Mouse (Mus musculus) megakaryocyte, adult 5-6 weeks (primary cell): Measurements from ENCODE around the gene Olfr33. TPM values are rescaled to one million over a fixed set of nuclear protein-coding genes. Genes with fewer than 3 reads are reported as not detected.

ENCODE experiments used
- ATAC-seq: 2 replicates; pipeline ENCODE4 v1.8.0; 2016; ENCODE audit warnings: mild to moderate bottlenecking, inconsistent platforms; ENCODE audit not compliant: poor library complexity, severe bottlenecking
- total RNA-seq, 2 experiments: library from RNA; stranded (forward) in 1 of 2; stranded (reverse) in 1 of 2; fragments of 153-499, 151-499 nt in 1 of 2; fragments of 221-1000, 200-1000 nt in 1 of 2; gene quantifications; 2 replicates each; pipeline versions ENCODE4 v1.2.3 to v1.2.4; 2015 to 2017

Olfr33 gene
- total RNA-seq (2015), result not detected in 2 replicates
- not detected in 2 replicates for total RNA-seq (2017)

DNA sequence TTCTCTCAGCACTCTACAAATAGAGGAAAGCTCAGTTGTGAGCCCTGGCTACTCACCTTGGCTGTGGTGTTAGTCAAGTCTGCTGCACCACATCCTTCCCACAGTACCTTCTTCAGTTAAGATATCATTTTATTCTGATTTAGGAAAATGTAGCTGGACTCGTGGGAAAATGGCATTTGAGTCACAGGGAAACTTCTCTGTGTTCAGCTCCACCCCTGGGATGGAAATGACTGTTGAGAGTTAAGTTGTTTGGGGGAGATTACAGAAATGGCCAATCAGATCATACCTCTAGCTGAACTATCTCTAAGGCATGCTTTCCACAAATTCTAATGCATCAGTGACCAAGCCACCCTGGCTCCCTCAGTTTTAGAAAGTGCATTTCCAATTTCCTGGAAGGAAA, at the start of gene Olfr33:
Gene Olfr33 (minus strand): TSS at position 101 of the 400 bp plus-strand sequence.
- no peak for ATAC-seq

DNA sequence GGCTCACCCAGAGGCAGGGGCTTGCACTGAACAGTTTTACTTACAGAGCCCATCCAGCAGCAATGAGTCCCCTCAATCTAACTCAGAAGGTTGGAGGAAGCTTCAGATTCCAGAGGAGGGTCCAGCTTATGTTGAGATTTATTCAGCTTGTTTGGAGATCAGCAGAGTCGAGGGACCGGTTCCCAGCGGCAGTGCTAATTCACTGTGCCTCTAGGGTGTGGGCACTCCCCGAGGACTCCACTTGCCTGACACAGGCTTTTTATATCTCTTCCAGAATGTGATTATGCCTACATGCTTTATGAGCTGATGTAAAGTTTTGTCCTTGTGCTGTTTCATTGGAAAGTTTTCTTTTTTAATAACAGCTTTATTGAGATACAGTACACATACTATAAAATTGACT, 40.4 kb upstream of the Olfr33 start, which contains the start of the genes Olfr560 and Olfr78:
Gene Olfr560 (minus strand): TSS at position 101 of the 400 bp plus-strand sequence.
Gene Olfr78 (minus strand): TSS at position 206 of the 400 bp plus-strand sequence.
- no peak for ATAC-seq

DNA sequence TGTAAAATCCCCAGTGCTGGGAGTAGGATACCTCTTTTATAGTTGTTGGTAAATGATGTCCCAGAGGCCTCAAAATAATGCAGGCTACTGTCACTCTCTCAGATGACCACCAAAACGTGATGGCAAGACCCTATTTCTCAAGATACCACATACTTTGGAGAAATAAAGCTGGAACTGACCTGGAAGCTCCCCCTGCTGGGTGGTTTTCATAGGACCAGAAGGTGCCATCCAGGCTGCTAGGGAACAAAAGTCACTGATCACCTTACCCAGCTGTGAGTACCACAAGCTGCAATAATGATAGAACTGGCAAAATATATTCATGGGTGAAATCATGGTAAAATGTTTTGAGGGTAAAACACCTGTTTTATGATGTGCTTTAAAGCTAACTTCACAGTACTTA, 33.2 kb upstream of the Olfr33 start:
- ATAC-seq, result no peak

DNA sequence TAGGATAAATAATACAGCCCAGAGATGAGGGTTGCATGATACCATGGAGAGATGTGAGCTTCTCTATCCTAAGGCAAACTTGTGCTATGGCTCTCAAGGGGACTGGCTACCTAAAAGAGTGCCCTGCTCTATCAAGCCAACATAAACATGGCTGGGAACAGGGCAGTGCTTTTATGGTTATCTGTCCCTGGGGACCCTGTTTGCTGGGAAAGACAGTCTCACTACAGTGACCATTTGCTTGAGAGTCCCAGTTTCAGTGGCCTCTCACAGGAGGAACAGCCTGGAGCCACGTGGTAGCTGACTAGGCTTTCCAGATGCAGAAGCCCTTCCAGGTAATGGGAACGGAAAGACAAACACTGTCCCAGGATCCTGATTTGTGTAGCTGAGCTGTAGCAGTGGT, 18.8 kb upstream of the Olfr33 start:
- no peak for ATAC-seq

DNA sequence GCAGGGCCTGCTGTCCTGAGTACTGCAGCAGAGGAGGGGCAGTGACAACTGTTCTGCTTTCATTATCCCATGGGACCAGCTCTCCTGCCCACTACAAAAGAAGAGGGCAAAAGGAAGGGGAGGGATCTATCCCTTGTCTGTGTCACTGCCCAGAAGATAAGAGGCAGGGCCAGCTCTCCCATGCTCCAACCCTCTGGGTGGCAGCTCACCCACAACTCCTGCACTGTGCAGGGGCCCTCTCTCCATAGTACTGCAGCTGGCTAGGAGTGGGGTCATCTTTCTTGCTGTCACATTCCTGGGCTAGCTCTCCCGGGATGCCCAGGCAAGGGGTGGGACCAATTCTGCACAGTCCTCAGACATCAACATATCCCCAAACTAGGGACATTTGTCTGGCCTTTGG, 14.9 kb upstream of the Olfr33 start:
- no peak for ATAC-seq

DNA sequence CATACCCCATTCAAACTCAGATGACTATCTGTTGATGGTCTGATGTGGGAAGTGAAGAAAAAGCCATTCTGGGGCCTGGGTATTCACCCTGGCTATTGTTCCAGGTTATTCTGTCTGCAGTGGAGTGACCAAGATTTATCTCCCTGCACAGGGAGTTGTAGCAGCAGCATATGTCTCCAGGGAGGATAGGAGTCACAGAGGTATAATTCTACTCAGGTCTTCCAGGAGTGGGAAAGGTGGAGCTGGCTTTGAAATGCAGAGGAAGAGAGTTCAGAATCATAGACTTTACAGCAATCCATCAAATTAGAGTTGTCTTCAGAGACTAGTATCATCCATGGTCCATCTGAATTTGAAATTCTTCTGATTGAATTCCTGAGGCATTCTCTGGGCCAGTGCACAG, 8.5 kb upstream of the Olfr33 start, which contains the start of gene Olfr559:
Gene Olfr559 (minus strand): TSS at position 101 of the 400 bp plus-strand sequence.
- no peak for ATAC-seq

DNA sequence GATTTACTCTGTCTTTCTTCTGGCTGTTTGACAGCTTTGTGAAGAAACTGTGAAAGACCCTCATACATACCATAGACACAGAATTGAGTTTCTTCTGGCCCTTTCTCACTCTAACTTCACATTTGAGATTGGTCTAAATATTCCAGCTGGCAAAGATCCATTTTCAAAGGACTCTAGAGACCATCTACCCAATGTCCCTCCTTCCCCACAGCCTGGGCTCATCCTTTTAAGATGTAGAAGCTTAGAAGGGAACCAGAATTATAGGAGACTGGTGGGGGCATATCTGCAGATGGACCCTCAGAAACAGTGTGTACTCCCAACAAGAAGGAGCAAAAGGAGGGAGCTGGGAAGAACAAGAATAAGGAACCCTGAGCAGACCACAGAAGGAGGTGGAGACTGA, 17.0 kb downstream of the Olfr33 start, which contains the start of gene Olfr558:
Gene Olfr558 (plus strand): TSS at position 301 of the 400 bp plus-strand sequence.
- no peak for ATAC-seq

DNA sequence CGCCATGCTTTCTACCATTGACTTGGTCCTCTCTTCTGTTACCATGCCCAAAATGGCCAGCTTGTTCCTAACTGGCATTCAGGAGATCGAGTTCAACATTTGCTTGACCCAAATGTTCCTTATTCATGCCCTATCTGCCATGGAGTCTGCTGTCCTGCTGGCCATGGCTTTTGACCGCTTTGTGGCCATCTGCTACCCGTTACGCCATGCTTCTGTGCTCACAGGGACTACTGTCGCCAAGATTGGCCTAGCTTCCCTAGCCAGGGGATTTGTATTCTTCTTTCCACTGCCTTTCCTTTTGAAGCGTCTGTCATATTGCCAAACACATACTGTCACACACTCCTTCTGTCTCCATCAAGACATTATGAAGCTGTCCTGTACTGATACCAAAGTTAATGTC, 20.4 kb downstream of the Olfr33 start:
- no peak for ATAC-seq

DNA sequence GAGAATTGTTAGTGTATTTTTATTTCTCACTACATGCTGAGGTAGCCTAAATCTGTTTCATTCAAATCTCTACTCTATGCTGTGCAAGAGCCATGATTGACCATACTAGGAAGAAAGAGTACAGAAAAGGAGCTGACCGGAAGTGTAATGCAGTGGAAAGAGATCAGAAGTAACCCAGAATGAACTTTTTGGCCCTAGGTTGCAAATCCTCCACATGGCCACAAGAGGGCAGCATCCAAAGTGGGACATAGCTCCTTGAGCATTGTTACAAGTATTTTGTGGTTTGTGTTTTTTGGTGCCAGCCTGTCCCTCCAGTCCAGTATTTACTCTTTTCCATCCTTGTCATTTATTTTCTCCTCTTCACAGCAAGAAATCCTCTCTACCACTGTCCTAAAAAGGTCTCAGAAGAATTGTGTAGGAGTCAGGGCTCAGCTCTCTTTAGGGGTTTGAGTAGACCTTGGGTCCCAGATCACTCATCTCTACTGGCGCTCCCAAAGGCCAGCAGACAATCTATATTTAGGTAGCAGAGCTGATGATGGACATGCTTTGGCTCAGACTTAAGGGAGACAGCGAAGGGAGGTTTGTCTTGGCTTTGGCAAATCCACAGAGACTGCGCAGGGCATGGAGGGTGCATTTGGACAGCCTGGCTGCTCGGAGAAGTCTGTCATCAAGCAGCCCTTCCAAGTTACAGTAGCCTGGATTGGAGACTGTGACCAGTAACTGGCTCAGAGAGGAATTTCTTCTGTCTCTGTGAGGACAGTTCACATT, 23.3 kb downstream of the Olfr33 start, which contains the start of gene Olfr557:
Gene Olfr557 (plus strand): TSS at position 553 of the 768 bp plus-strand sequence.
- ATAC-seq, result peak; percentile 89

DNA sequence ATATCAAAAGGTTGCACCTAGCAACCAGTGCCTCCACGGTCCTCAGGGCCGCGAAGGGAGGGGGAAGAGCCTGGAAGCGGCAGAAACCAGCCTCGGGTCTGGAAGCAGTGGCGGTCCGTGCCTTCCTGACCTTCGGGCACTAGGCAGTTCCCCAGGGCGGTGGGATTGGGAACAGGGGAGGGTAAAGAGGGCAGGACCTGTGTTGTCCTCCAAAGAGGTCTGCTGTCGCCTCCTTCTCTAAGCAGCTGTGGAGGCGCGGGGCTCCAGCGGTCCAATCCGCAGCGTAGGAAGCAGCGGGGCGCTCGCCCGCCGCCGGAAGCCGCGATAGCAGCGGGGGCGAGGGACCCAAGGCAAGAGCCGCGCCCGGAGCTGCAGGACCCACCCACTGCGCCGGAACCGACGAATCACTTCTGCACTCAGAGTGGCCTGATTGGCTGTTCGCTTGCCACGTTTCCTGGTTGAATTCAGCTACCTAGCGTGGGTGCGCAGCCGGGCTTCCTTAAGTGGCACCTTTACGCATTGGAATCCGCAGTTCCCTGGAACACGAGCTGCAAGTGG, 31.8 kb downstream of the Olfr33 start, which contains the start of gene Trim68:
Gene Trim68 (minus strand): TSS at position 384 of the 558 bp plus-strand sequence.
- peak; percentile 99 for ATAC-seq

DNA sequence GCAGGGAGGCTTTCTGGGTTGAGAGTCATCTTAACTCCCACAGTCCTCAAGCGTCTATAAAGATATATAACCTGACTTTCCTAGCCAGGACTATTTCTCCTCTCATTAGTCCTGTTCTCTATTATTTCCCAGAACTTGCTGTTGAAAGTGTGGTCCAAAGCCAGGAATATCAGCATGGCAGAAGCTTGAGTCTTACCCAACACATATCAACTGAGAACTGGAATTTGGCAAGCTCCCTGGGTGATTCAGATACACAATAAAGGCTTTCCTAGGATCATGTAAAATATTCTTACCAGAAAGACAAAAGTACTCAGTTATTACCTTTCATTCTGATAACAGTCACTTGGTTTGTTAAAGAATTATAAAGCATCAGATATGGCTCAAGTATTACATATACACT, 37.0 kb downstream of the Olfr33 start:
- ATAC-seq, result no peak

DNA sequence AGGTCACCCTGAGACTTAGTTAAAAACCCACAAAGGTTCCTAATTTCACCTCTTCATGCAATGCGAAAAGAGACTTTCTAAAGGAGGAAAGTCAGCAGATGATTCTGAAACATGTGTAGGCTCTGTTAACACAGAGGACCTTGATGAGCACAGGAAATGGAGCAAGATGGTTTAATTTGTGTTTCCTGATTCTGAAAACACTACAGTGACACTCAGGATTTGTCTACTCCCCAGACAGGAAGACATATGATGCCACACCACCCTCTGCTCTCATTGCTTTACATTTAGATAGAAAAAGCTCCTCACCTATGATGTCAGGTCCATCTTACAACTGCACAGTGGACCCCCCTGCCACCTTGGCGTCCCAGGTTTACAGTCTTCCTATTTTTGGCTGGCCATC, 42.6 kb downstream of the Olfr33 start:
- ATAC-seq, result peak; percentile 78

DNA sequence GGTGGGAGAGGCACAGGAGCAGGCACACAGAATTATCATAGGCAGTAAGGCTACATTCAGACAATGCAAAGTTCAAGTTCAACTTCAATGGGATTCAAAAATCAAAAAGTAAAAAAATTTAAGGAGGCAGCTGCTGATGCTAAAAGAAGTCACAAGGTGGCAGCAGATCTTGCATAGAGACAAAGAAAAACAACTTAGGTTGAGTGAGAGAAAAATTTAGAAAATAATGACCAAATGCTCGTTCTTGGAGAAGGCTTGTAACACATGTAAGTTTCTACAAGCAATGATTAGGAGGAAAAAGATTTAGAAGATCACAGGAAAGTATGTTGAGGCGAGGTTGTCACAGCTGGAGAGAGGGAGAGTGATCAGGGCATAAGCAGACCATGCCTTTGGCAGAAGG, 53.5 kb downstream of the Olfr33 start:
- no peak for ATAC-seq

DNA sequence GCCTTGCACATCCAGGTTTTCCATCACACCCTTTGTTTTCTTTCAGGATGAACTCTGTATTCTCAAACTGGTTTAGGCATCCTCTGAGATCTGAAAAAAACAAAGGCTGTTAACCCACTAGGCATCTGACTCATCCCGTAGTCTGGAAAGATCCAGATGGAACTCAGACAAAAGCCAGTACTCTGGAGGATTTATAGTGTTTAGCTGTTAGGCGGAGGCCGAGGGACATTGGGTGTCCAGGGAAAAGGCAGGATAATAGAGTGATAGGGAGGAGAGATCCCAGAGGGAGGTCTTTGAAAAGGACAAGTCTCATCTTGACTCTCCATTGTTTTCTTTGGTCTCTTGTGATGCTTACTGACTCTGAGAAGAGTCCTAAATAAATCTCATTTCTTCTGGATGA, 54.3 kb downstream of the Olfr33 start, which contains the start of gene Olfr556:
Gene Olfr556 (plus strand): TSS at position 301 of the 400 bp plus-strand sequence.
- no peak for ATAC-seq

Other genes with a start within 250 kb of the Olfr33 start
Only the 30 nearest of the 32 such genes appear.
- not detected in 2 replicates for gene Olfr543, start 237.4 kb downstream of the Olfr33 start, total RNA-seq (2015)
- gene Olfr543, start 237.4 kb downstream of the Olfr33 start, total RNA-seq (2017), result not detected in 2 replicates
- gene Olfr544, start 230.8 kb downstream of the Olfr33 start, total RNA-seq (2015), result not detected in 2 replicates
- gene Olfr544, start 230.8 kb downstream of the Olfr33 start, total RNA-seq (2017), result 0.04 TPM in 1 of 2 replicates, not detected in the other
- gene Olfr545, start 219.5 kb downstream of the Olfr33 start, total RNA-seq (2015), result not detected in 2 replicates
- not detected in 2 replicates for gene Olfr545, start 219.5 kb downstream of the Olfr33 start, total RNA-seq (2017)
- gene Olfr547, start 184.3 kb downstream of the Olfr33 start, total RNA-seq (2015), result not detected in 2 replicates
- gene Olfr547, start 184.3 kb downstream of the Olfr33 start, total RNA-seq (2017), result not detected in 2 replicates
- gene Olfr548-ps1, start 178.2 kb downstream of the Olfr33 start, total RNA-seq (2015), result not detected in 2 replicates
- gene Olfr548-ps1, start 178.2 kb downstream of the Olfr33 start, total RNA-seq (2017), result not detected in 2 replicates
- gene Olfr549, start 169.2 kb downstream of the Olfr33 start, total RNA-seq (2015), result not detected in 2 replicates
- gene Olfr549, start 169.2 kb downstream of the Olfr33 start, total RNA-seq (2017), result not detected in 2 replicates
- 14.9 and 16.5 TPM in 2 replicates for gene Trim21, start 153.6 kb downstream of the Olfr33 start, total RNA-seq (2015)
- gene Trim21, start 153.6 kb downstream of the Olfr33 start, total RNA-seq (2017), result 31.4 and 53.9 TPM in 2 replicates
- gene Olfr550, start 147.6 kb downstream of the Olfr33 start, total RNA-seq (2015), result 0.45 TPM in 1 of 2 replicates, not detected in the other
- not detected in 2 replicates for gene Olfr550, start 147.6 kb downstream of the Olfr33 start, total RNA-seq (2017)
- not detected in 2 replicates for gene Olfr551, start 127.2 kb downstream of the Olfr33 start, total RNA-seq (2015)
- not detected in 2 replicates for gene Olfr551, start 127.2 kb downstream of the Olfr33 start, total RNA-seq (2017)
- not detected in 2 replicates for gene Olfr552, start 121.3 kb downstream of the Olfr33 start, total RNA-seq (2015)
- gene Olfr552, start 121.3 kb downstream of the Olfr33 start, total RNA-seq (2017), result not detected in 2 replicates
- not detected in 2 replicates for gene Olfr553, start 100.9 kb downstream of the Olfr33 start, total RNA-seq (2015)
- gene Olfr553, start 100.9 kb downstream of the Olfr33 start, total RNA-seq (2017), result not detected in 2 replicates
- gene Olfr554, start 80.6 kb downstream of the Olfr33 start, total RNA-seq (2015), result not detected in 2 replicates
- gene Olfr554, start 80.6 kb downstream of the Olfr33 start, total RNA-seq (2017), result not detected in 2 replicates
- gene Olfr555, start 60.2 kb downstream of the Olfr33 start, total RNA-seq (2015), result not detected in 2 replicates
- gene Olfr555, start 60.2 kb downstream of the Olfr33 start, total RNA-seq (2017), result not detected in 2 replicates
- not detected in 2 replicates for gene Olfr556, start 54.2 kb downstream of the Olfr33 start, total RNA-seq (2015)
- gene Olfr556, start 54.2 kb downstream of the Olfr33 start, total RNA-seq (2017), result not detected in 2 replicates
- gene Trim68, start 31.7 kb downstream of the Olfr33 start, total RNA-seq (2015), result 3.5 and 3.7 TPM in 2 replicates
- gene Trim68, start 31.7 kb downstream of the Olfr33 start, total RNA-seq (2017), result 2.9 and 3.4 TPM in 2 replicates
- gene Olfr557, start 23.2 kb downstream of the Olfr33 start, total RNA-seq (2015), result not detected in 2 replicates
- not detected in 2 replicates for gene Olfr557, start 23.2 kb downstream of the Olfr33 start, total RNA-seq (2017)
- gene Olfr558, start 16.9 kb downstream of the Olfr33 start, total RNA-seq (2015), result not detected in 2 replicates
- not detected in 2 replicates for gene Olfr558, start 16.9 kb downstream of the Olfr33 start, total RNA-seq (2017)
- gene Olfr559, start 8.4 kb upstream of the Olfr33 start, total RNA-seq (2015), result not detected in 2 replicates
- gene Olfr559, start 8.4 kb upstream of the Olfr33 start, total RNA-seq (2017), result not detected in 2 replicates
- gene Olfr560, start 40.3 kb upstream of the Olfr33 start, total RNA-seq (2015), result not detected in 2 replicates
- not detected in 2 replicates for gene Olfr560, start 40.3 kb upstream of the Olfr33 start, total RNA-seq (2017)
- not detected in 2 replicates for gene Olfr78, start 40.4 kb upstream of the Olfr33 start, total RNA-seq (2015)
- gene Olfr78, start 40.4 kb upstream of the Olfr33 start, total RNA-seq (2017), result not detected in 2 replicates
- gene Olfr561, start 52.2 kb upstream of the Olfr33 start, total RNA-seq (2015), result not detected in 2 replicates
- not detected in 2 replicates for gene Olfr561, start 52.2 kb upstream of the Olfr33 start, total RNA-seq (2017)
- not detected in 2 replicates for gene Olfr564, start 84.4 kb upstream of the Olfr33 start, total RNA-seq (2015)
- not detected in 2 replicates for gene Olfr564, start 84.4 kb upstream of the Olfr33 start, total RNA-seq (2017)
- not detected in 2 replicates for gene Olfr566, start 139.7 kb upstream of the Olfr33 start, total RNA-seq (2015)
- gene Olfr566, start 139.7 kb upstream of the Olfr33 start, total RNA-seq (2017), result not detected in 2 replicates
- not detected in 2 replicates for gene Olfr568, start 158.1 kb upstream of the Olfr33 start, total RNA-seq (2015)
- gene Olfr568, start 158.1 kb upstream of the Olfr33 start, total RNA-seq (2017), result not detected in 2 replicates
- not detected in 2 replicates for gene Olfr569, start 171.8 kb upstream of the Olfr33 start, total RNA-seq (2015)
- not detected in 2 replicates for gene Olfr569, start 171.8 kb upstream of the Olfr33 start, total RNA-seq (2017)
- gene Olfr570, start 175.5 kb upstream of the Olfr33 start, total RNA-seq (2015), result not detected in 2 replicates
- gene Olfr570, start 175.5 kb upstream of the Olfr33 start, total RNA-seq (2017), result not detected in 2 replicates
- gene Olfr571, start 198.5 kb upstream of the Olfr33 start, total RNA-seq (2015), result not detected in 2 replicates
- gene Olfr571, start 198.5 kb upstream of the Olfr33 start, total RNA-seq (2017), result not detected in 2 replicates
- gene Olfr572, start 205.3 kb upstream of the Olfr33 start, total RNA-seq (2015), result not detected in 2 replicates
- not detected in 2 replicates for gene Olfr572, start 205.3 kb upstream of the Olfr33 start, total RNA-seq (2017)
- gene Olfr573-ps1, start 223.5 kb upstream of the Olfr33 start, total RNA-seq (2015), result not detected in 2 replicates
- not detected in 2 replicates for gene Olfr573-ps1, start 223.5 kb upstream of the Olfr33 start, total RNA-seq (2017)
- not detected in 2 replicates for gene Olfr574, start 229.4 kb upstream of the Olfr33 start, total RNA-seq (2015)
- gene Olfr574, start 229.4 kb upstream of the Olfr33 start, total RNA-seq (2017), result not detected in 2 replicates